Mouse (Mus musculus): ENCODE results near the gene Myo1h. TPM values are rescaled to one million over a fixed set of nuclear protein-coding genes. Genes with fewer than 3 reads are reported as not detected.

Myo1h gene
- polyA plus RNA-seq, 1 experiment, result 2.5 TPM

DNA sequence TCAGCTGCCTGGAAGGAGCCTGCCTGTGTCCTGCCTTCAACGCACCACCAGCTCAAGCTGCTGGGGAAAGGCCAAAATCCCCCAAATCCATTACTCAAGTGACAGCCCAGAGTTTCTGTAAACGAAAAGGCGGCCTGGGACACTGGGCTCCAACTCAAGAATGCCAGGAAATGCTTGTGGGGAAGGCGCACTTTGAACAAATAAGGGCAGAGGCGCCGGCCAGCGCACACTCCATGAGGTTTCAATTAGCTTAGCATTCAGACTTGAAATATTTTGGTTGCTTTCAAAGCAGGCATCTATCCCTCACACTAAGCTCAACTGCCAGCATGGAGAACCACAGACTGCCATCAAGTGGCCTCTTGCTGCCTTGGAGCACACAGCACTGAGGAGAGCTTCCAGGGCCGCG is 81.4 kb downstream of the Myo1h start:
- no peak overlapping the region for H3K4me3 ChIP-seq (ENCODE audit: insufficient read depth, low read length)
- peak overlapping the region; percentile 99 for H3K27ac ChIP-seq (ENCODE audit: insufficient read depth, low read length)
- peak; percentile 54; the same call in 1 of the 2 replicates for TF ChIP-seq CTCF (IDR thresholded peaks at IDR 0.05; ENCODE audit: borderline replicate concordance, insufficient read depth, low read length)
- TF ChIP-seq POLR2A (IDR thresholded peaks at IDR 0.05; ENCODE audit: low read depth, low read length), result peak; percentile 6; the same call in 1 of the 2 replicates
- H3K4me1 ChIP-seq (ENCODE audit: control insufficient read depth, insufficient read depth, low read length), result peaks cover 51% of the 10 kb centered on the region

DNA sequence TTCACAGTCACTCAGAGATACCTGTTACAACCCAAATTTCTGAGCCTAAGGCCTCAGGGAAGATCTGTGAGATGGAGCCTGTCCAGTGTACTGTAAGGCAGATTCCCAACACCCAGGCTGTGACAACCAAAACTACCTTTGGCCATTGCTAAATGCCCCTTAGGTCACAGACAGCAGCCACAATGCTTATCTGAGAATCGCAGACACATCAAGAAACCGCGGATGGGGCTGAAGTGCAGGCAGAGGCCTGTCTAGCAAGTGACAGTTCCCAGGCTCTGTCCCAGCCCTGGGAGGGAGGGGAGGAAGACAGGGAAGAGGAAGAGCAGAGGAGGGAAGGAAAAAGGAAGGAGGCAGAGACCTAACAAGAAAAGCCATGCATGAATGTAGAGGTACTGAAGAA is 82.4 kb downstream of the Myo1h start:
- Histone ChIP-seq H3K4me1 (ENCODE audit: control insufficient read depth, insufficient read depth, low read length) (peaks cover 51% of the 10 kb centered on the region), H3K4me3 (ENCODE audit: insufficient read depth, low read length) (0 out of 2 replicates have a peak overlapping the region, but pooled peaks have one; percentile 1), H3K27ac (ENCODE audit: insufficient read depth, low read length) (peak overlapping the region; percentile 99)
- TF ChIP-seq POLR2A (IDR thresholded peaks at IDR 0.05; ENCODE audit: low read depth, low read length), result 0 out of 2 replicates have a peak, but pooled peaks have one; percentile 6
- no peak for TF ChIP-seq CTCF (IDR thresholded peaks at IDR 0.05; ENCODE audit: borderline replicate concordance, insufficient read depth, low read length)

DNA sequence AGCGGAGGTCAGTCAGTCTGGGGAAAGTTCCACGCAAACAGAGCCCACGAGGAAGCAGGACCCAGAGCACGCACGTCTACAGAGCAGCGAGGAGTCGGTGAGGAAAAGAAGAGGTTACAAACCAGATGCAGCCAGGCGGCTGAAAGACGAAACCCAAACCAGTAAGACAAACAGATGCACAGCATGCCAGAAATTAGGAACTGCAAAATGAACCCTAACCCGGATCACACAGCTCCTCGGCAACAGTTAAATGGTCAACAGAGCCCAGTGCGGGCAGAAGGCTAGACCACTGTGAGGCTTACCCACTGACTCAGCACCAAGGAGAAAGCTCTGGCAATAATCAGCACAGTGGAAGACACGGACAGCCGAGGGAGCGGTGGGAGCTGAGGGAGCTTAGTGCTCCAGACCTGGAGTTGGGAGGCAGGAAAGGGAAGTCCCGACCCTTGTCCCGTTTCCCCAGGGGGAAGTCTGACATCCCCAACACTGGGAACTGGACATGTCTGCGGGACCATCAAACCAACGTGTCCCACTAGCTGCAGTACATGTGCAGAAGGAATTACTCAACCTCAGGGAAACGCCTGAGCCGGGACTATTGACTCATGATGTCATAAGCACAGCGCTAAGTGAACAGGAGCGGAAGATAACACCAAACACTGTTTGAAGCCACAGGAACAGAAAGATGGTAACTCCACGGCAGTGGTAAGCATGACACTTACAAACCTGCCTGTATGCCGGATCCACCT is 82.9 kb downstream of the Myo1h start:
- Histone ChIP-seq H3K4me1 (ENCODE audit: control insufficient read depth, insufficient read depth, low read length) (peaks cover 55% of the 10 kb centered on the region), H3K27ac (ENCODE audit: insufficient read depth, low read length) (peak overlapping the region; percentile 99), H3K4me3 (ENCODE audit: insufficient read depth, low read length) (0 out of 2 replicates have a peak overlapping the region, but pooled peaks have one; percentile 1)
- TF ChIP-seq CTCF (IDR thresholded peaks at IDR 0.05; ENCODE audit: borderline replicate concordance, insufficient read depth, low read length) (no peak), POLR2A (IDR thresholded peaks at IDR 0.05; ENCODE audit: low read depth, low read length) (0 out of 2 replicates have a peak, but pooled peaks have one; percentile 7)

DNA sequence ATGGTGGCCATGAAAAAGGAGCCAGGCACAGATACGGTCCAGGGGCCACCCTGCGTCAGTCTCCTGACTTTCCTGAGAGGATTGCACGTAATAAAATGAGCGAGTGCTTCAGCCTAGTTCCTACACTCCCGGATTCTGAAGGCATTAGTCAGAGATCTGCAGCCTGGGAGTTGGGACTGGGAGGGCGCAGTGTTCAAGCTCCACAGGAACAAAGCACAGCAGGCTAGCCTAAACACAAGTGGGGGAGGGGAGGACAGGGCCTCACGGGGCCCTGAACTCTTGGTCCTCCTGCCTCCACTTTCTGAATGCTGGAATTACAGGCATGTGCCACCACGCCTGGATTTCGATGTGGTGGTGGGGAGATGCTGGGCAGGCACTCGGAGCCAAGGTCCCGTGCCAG is 83.6 kb downstream of the Myo1h start:
- no peak for TF ChIP-seq CTCF (IDR thresholded peaks at IDR 0.05; ENCODE audit: borderline replicate concordance, insufficient read depth, low read length)
- peak; percentile 45; the same call in 1 of the 2 replicates for TF ChIP-seq POLR2A (IDR thresholded peaks at IDR 0.05; ENCODE audit: low read depth, low read length)
- H3K4me3 ChIP-seq (ENCODE audit: insufficient read depth, low read length), result no peak overlapping the region
- H3K4me1 ChIP-seq (ENCODE audit: control insufficient read depth, insufficient read depth, low read length), result peaks cover 59% of the 10 kb centered on the region
- H3K27ac ChIP-seq (ENCODE audit: insufficient read depth, low read length), result peak overlapping the region; percentile 99

DNA sequence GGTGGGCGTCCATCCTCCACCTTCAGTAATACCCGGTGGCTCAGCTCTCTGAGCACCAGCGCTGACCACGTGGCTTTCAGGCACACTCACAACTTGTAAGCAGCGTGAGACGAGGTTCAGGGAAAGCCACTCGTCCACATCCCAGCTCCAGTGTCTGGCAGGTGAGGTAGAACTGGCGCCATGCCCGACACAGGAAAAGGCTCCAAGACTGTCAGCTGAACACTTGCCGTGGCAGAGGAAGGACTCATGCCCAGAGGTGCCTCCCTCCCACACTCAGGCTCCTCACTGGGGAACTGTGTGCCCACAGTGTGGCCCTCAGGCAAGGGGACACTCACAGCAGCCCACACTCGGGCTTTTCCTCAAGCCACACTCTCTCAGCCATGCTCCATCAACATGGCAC is 84.2 kb downstream of the Myo1h start:
- TF ChIP-seq POLR2A (IDR thresholded peaks at IDR 0.05; ENCODE audit: low read depth, low read length) (no peak), CTCF (IDR thresholded peaks at IDR 0.05; ENCODE audit: borderline replicate concordance, insufficient read depth, low read length) (no peak)
- Histone ChIP-seq H3K4me3 (ENCODE audit: insufficient read depth, low read length) (no peak overlapping the region), H3K27ac (ENCODE audit: insufficient read depth, low read length) (peak overlapping the region; percentile 94), H3K4me1 (ENCODE audit: control insufficient read depth, insufficient read depth, low read length) (peaks cover 61% of the 10 kb centered on the region)

DNA sequence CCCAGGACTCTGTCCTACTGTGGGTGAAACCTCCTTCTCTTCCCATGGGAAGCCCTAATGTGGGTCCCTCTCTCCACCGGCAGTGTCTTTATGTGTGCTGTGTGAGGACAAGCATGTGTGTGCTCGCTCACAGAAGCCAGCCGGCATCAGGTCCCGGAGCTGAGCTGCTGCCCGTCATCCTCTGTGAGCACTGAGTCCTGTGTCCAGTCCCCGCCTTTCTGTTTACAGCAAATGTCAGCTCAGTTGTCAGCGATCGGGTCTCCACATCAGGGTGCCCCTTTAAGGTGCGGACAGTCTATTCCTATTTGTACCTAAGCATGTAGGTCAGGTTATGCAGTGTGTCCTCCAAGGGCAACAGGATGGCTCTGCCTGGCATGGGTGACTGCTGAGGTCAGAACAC is 84.6 kb downstream of the Myo1h start:
- peaks cover 61% of the 10 kb centered on the region for H3K4me1 ChIP-seq (ENCODE audit: control insufficient read depth, insufficient read depth, low read length)
- H3K4me3 ChIP-seq (ENCODE audit: insufficient read depth, low read length), result no peak overlapping the region
- peak overlapping the region; percentile 94 for H3K27ac ChIP-seq (ENCODE audit: insufficient read depth, low read length)
- no peak for TF ChIP-seq CTCF (IDR thresholded peaks at IDR 0.05; ENCODE audit: borderline replicate concordance, insufficient read depth, low read length)
- TF ChIP-seq POLR2A (IDR thresholded peaks at IDR 0.05; ENCODE audit: low read depth, low read length), result no peak

DNA sequence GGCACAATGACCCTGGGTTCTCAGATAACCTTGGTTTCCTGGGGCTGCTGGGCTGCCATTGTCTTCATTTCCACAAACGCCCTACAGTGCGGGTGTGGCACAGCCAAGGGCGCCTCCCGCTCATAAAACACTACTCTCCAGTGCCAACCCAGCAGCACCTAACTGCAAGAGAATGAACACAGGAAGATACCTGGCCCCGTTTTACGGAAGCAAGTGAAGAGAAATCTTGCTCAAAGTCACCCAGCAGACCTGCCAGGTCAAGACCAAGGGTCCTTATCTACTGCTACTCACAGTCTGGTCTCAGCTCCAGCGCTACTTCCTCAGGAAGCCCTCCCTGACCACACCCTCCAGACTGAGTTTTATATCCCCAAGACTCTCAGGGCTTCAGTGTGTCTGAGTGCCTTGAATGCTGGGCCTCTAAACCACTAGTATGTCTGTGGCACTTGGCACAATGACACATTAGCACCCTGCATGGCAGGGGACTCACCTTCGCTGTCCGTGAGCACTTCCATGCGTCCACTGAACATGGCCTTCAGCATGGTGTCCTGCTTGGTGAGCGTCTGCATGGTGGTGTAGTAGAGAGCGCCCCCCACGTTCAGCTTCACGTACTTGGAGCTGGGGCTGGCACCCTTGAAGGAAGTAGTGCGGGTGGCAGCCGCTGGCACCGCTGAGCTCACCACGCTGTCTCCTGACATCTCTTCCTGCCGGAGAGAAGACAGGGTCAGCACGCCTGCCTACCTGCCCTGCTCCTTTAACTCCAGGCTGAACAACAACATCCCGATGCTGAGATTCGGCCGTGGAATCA is 85.6 kb downstream of the Myo1h start:
- peak overlapping the region; percentile 94 for H3K27ac ChIP-seq (ENCODE audit: insufficient read depth, low read length)
- H3K4me1 ChIP-seq (ENCODE audit: control insufficient read depth, insufficient read depth, low read length), result peaks cover 57% of the 10 kb centered on the region
- TF ChIP-seq POLR2A (IDR thresholded peaks at IDR 0.05; ENCODE audit: low read depth, low read length), result no peak
- TF ChIP-seq CTCF (IDR thresholded peaks at IDR 0.05; ENCODE audit: borderline replicate concordance, insufficient read depth, low read length), result peak; percentile 16; the same call in 1 of the 2 replicates
- no peak overlapping the region for H3K4me3 ChIP-seq (ENCODE audit: insufficient read depth, low read length)

DNA sequence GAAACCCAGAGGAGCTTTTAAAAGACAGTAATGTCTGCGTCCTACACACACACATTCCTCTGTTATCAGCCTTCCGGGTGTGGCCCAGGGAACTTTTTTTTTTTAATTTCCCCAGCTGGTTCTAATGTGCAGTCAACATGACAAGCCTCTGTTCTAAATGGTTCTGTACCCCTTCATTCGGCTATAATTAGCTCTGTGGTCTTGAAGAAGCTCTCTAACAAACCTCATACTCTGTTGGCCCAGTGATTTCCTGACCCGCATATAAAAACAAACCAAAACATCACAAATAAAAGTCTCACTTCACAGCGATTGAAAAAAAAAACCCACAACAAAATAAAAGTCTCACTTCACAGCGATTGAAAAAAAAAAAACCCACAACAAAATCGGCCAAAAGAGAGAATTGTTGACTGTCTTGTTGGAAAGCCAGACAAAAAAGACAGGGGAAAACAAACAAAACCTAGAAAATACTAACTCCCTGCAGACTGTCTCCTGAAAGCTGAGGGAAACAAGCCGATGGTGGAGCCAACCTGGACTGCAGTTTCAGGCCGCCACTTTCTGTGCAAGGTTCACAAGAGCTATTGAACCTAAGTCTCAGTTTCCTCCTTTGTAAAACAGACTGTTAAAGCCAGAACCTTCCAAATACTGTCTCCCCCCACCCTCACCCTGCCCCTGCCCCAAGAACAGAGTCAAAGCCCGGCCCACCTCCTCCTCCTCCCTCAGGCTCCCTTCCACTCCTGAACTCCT is 89.4 kb downstream of the Myo1h start:
- Histone ChIP-seq H3K4me3 (ENCODE audit: insufficient read depth, low read length) (peak overlapping the region; percentile 69), H3K27ac (ENCODE audit: insufficient read depth, low read length) (peak overlapping the region; percentile 39), H3K4me1 (ENCODE audit: control insufficient read depth, insufficient read depth, low read length) (peaks cover 29% of the 10 kb centered on the region)
- TF ChIP-seq CTCF (IDR thresholded peaks at IDR 0.05; ENCODE audit: borderline replicate concordance, insufficient read depth, low read length), result no peak
- TF ChIP-seq POLR2A (IDR thresholded peaks at IDR 0.05; ENCODE audit: low read depth, low read length), result no peak; the same call in 1 of the 2 replicates

DNA sequence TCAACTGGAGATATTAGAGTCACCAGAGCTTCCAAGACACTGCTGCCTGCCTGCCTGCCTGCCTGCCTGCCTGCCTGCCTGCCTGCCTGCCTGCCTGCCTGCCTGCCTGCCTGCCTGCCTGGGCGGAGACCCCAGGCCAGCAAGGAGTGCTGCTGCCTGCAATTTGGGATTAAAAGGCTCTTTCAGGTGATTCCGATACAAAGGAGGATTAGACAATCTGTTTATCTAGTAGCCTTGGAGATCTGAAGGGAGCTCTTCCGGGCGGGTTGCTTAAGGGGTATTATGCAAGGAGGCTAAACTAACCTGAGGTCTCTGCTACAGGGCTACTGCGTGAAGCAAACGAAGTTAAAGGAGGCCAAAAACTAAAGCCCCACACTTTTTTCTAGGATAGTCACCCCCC is 90.0 kb downstream of the Myo1h start:
- Histone ChIP-seq H3K27ac (ENCODE audit: insufficient read depth, low read length) (peak overlapping the region; percentile 39), H3K4me3 (ENCODE audit: insufficient read depth, low read length) (peak overlapping the region; percentile 73), H3K4me1 (ENCODE audit: control insufficient read depth, insufficient read depth, low read length) (peaks cover 23% of the 10 kb centered on the region)
- TF ChIP-seq CTCF (IDR thresholded peaks at IDR 0.05; ENCODE audit: borderline replicate concordance, insufficient read depth, low read length), result no peak
- peak; percentile 38; the same call in 1 of the 2 replicates for TF ChIP-seq POLR2A (IDR thresholded peaks at IDR 0.05; ENCODE audit: low read depth, low read length)

Measured in embryonic fibroblast, embryonic 13.5 days (primary cell).